Mouse (Mus musculus): ENCODE data around the gene Mttp. TPM values are rescaled to one million over a fixed set of nuclear protein-coding genes. Genes with fewer than 3 reads are reported as not detected.

Gene Mttp
- total RNA-seq, 1 experiment from 2014 or later: 3.8 TPM

- ATAC-seq (ENCODE audit: extremely low read depth, insufficient number of reproducible peaks, low FRiP score, poor library complexity, severe bottlenecking): no peak
Measured at GRCm38 (mm10) chr3:138097718-138098117, 47.0 kb downstream of the Mttp start.

- ATAC-seq (ENCODE audit: extremely low read depth, insufficient number of reproducible peaks, low FRiP score, poor library complexity, severe bottlenecking): no peak
Measured at GRCm38 (mm10) chr3:138096263-138097028, 48.3 kb downstream of the Mttp start.

GRCm38 (mm10) chr3:138095718-138096117 is 49.0 kb downstream of the Mttp start:
- ATAC-seq (ENCODE audit: extremely low read depth, insufficient number of reproducible peaks, low FRiP score, poor library complexity, severe bottlenecking): no peak

DNA sequence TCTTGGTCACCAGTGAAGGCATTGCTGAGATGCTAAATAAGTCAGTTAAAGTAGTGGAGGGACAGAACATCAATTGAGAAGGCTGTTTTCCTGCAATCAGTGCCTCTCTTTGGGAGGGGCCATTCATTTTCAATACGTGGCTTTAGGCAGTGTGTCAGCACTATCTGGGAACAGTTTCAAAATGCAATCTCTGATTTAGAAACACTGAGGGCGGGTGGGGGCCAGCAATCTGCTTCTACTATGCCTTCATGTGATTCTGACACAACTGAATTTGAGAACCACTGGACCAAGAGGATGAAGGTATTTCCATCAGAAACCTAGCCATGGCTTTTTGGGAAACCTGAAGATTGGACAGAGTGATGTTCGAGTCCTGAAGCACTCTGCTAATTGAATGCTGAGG is 49.5 kb downstream of the Mttp start:
- ATAC-seq (ENCODE audit: extremely low read depth, insufficient number of reproducible peaks, low FRiP score, poor library complexity, severe bottlenecking): no peak

GRCm38 (mm10) chr3:138083896-138084295 is 60.9 kb downstream of the Mttp start:
- ATAC-seq (ENCODE audit: extremely low read depth, insufficient number of reproducible peaks, low FRiP score, poor library complexity, severe bottlenecking): no peak

GRCm38 (mm10) chr3:138083073-138083637 is 61.6 kb downstream of the Mttp start:
- ATAC-seq (ENCODE audit: extremely low read depth, insufficient number of reproducible peaks, low FRiP score, poor library complexity, severe bottlenecking): no peak

GRCm38 (mm10) chr3:138078701-138079100 is 66.1 kb downstream of the Mttp start:
- ATAC-seq (ENCODE audit: extremely low read depth, insufficient number of reproducible peaks, low FRiP score, poor library complexity, severe bottlenecking): no peak

DNA sequence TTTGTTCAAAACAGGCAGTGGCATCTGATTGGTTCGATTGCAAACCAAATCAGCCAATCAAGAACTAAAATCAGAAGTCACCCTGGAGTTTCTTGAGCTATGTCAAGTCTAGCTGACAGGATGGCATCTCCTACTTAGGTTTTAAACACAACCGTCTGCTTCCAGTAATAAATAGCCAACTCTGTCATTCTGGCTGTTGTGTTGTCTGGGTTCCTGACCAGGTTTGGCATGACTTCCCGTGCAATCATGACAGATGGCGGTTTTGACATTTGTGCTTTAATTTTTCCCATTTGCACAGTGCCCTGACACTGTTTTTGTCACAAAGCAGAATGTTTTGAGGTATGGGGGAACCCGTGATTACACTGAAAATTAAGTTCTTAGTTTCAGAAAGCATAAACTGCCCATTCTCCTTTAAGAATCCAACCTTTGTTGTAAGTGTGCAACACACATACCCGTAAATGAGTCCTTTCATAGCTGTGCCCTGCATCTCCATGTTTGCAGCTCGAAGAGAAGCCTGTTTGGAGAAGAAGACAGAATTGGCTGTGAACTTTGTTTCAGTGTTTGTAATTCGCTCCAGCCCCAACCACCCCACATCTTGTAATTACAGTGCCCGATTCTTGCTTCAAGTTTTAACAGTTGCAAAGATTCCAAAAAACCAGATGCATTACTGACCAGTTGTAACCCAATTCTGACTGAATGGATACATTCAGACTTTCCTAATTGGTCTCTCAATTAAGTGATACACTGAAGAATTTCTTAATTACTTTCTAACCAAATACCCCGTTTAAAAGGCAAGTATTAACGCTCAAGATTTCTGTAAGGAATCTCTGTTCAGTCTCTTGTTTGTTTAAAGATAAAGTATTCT is 67.1 kb downstream of the Mttp start:
- ATAC-seq (ENCODE audit: extremely low read depth, insufficient number of reproducible peaks, low FRiP score, poor library complexity, severe bottlenecking): no peak

DNA sequence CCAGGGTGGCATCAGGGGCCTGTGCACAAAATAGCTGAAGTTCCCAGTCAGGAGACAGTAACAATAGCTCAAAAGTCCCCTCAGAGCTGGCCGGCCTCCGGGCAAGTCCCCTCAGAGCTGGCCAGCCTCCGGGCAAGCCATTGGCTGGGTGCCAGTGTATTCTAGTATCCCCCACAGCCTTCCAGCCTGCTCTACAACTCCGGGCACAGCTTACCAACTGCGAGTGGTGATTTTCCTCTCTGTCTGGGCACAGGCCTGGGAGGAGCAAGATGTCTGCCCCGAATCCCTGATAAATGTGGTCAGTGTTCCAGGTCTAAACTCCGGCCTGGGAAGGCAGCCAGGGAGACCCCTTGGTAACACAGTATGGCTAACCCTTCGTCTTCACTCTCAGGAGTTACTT is 69.6 kb downstream of the Mttp start:
- ATAC-seq (ENCODE audit: extremely low read depth, insufficient number of reproducible peaks, low FRiP score, poor library complexity, severe bottlenecking): no peak

GRCm38 (mm10) chr3:138074214-138074613 is 70.6 kb downstream of the Mttp start:
- no peak for ATAC-seq (ENCODE audit: extremely low read depth, insufficient number of reproducible peaks, low FRiP score, poor library complexity, severe bottlenecking)

DNA sequence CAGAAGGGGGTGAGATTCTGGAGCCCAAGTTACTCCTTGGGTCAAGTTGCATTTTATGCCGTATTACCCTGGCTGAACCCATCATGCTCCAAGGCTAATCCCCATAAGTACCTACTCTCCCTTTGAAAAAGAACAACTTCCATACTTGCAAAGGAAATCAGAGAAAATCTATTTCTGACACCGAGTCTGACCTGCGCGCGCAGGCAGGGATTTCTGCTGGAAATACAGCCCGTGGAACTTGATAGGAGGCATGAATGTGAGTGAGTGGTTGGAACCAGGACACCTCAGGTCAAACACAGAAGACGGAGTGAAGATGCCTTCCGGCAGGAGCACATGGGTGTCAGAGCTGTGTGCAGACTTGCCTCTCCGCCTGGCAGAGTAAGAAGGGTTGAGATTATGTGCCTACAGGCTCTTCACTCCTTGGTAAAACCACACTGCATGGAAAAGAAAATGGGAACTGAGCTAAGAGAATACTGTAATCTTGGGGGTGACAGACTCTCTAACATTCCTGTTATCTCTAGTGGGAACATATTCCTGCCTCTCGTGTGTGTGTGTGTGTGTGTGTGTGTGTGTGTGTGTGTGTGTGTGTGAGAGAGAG is 73.2 kb downstream of the Mttp start:
- no peak for ATAC-seq (ENCODE audit: extremely low read depth, insufficient number of reproducible peaks, low FRiP score, poor library complexity, severe bottlenecking)

GRCm38 (mm10) chr3:138071004-138071403 is 73.8 kb downstream of the Mttp start:
- no peak for ATAC-seq (ENCODE audit: extremely low read depth, insufficient number of reproducible peaks, low FRiP score, poor library complexity, severe bottlenecking)

GRCm38 (mm10) chr3:138069756-138070511 is 74.8 kb downstream of the Mttp start:
- no peak for ATAC-seq (ENCODE audit: extremely low read depth, insufficient number of reproducible peaks, low FRiP score, poor library complexity, severe bottlenecking)

- no peak for ATAC-seq (ENCODE audit: extremely low read depth, insufficient number of reproducible peaks, low FRiP score, poor library complexity, severe bottlenecking)
Measured at GRCm38 (mm10) chr3:138068103-138068502, 76.7 kb downstream of the Mttp start.

DNA sequence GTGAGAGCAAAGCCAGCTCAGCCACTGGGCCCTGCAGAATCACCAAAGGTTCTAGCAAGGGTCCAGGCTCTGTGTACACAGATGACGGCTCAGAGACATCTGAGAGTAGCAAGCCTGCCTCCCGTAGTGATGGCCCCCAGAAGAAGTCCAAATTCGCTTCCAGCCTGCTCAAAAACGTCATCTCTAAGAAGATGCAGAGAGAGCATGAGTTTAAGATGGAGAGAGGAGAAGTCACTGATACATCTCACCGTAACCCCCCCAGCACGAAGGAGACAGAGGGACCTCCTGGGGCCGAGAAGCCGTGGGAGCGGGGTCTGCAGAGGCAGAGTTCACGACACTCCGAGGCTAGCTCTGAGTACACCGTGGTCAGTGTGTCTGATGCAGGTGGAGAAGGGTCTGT is 77.5 kb downstream of the Mttp start, which contains the start of gene Gm5105:
TSS of gene Gm5105 (minus strand) at position 101 of the 400 bp plus-strand sequence.
- no peak for ATAC-seq (ENCODE audit: extremely low read depth, insufficient number of reproducible peaks, low FRiP score, poor library complexity, severe bottlenecking)

DNA sequence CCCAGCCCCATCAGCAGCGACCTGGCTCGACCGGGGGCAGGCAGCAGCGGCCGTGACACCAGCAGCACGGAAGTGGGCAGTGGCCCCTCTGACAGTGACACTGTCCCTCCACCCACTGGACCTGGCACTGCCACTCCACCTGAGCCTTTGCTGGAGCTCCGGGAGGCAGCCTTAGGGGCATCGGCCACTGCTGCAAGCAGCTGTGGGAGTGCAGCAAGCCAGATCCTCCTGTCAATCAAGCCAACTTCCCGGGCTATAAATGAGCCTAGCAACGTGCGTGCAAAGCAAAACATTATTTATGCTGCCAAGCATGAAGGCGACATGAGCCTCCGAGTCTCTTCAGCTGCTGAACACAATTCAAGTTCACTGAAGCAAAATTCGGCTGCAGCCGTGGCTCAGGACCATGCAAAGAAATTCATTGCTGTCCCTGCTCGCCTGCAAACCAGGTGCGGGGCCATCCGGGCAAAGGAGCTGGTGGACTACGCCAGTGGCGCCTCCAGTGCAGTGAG is 78.4 kb downstream of the Mttp start:
- no peak for ATAC-seq (ENCODE audit: extremely low read depth, insufficient number of reproducible peaks, low FRiP score, poor library complexity, severe bottlenecking)

DNA sequence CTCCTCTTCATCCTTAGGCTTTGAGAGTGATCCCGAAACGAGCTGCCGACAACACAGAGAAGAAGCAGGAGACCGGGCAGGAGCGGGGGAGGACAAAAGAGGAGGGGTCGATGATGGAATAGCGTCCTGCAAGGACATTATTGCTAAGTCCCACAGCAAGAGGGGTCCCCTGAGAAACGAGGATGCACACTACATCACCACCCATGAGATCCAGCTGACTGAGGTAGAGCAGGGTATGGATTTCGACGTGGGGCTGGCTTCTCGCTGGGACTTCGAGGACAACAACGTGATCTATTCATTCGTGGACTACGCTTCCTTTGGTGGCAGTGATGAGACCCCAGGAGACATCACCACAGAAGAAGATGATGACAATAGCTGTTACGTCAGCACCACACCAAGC is 78.8 kb downstream of the Mttp start:
- no peak for ATAC-seq (ENCODE audit: extremely low read depth, insufficient number of reproducible peaks, low FRiP score, poor library complexity, severe bottlenecking)
